Mouse (Mus musculus) gastrocnemius, adult 2 months (tissue): ENCODE measurements around the gene Duxbl3. TPM values are rescaled to one million over a fixed set of nuclear protein-coding genes. Genes with fewer than 3 reads are reported as not detected.
"Not testable (repeated sequence)": the region's sequence is repeated elsewhere in the genome, so short reads cannot be mapped to it uniquely, and the experiment has no call there.

Experiments
- DNase-seq: peaks from one replicate; pipeline ENCODE4 v3.0.0; 2022
- H3K27ac ChIP-seq: fragments of 200-600 bp; 2 replicates; pipeline ENCODE4 v1.8.1; 2022; ENCODE audit warnings: mild to moderate bottlenecking
- H3K4me3 ChIP-seq: fragments of 200-600 bp; 2 replicates; pipeline ENCODE4 v1.8.1; 2022; ENCODE audit warnings: mild to moderate bottlenecking, moderate library complexity
- CTCF ChIP-seq: fragments of 200-600 bp; IDR thresholded peaks from 2 replicates; pipeline ENCODE4 v1.8.1; 2022; ENCODE audit warnings: antibody characterized with exemption, mild to moderate bottlenecking, moderate library complexity
- intact Hi-C: fragments of 180-260 bp; cut with DNase I; formaldehyde crosslinking; loops from one replicate; pipeline ENCODE4 v1.15.1; 2025
- long read RNA-seq, 2 experiments: library from polyadenylated mRNA; stranded (forward); transcript quantifications; one replicate each; pipeline ENCODE4 v2.0.0; 2021
- total RNA-seq, 2 experiments: library from RNA; stranded (reverse); gene quantifications; 2 replicates each; pipeline ENCODE4 v1.2.3; 2021

Duxbl3 gene
- not detected for total RNA-seq
- long read RNA-seq, experiment 1 = 0 reads
- long read RNA-seq, experiment 2 = 0 reads

DNA sequence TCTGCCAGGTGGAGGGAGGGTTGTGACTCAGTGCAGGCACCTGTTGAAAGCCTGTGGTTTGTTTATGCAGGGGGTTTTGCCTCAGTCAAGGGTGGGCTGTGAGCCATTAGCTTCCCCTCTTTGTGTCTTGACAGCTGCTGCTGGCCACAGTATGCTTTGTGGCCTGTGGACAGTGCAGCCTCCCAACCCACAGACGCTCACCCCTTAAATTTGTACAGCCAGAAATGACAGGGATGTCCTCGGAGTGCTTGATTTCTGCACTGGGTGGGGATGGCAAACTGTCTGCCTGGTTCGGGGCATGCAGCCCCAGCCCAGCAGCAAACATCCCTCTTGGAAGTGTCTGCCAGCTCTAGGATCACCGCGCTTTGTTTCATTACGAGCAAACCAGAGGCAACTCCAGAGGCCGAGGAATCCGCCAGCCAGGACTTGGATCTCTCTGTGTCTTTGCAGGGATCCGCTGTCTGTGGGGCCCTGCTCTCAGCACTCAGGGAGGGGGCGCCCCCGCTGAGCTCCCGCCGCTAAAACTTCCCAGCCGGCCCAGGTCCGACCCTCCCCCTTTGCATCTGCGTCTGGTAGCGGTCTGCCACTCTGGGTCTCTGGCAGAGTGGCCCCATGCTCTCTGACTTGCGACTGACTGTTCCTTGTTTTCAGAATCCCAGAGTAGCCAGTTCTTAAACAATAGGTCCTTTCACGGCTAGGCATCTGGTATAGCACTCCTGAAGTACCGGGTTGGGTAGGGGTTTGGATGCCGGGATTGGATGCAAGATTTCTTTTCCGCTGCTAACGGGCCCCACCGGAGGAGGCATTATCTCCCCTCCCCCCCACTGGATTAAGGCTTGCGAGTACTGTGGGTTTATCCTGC, at the start of gene Duxbl3:
TSS of gene Duxbl3 (plus strand) at position 207 of the 862 bp plus-strand sequence.
- H3K4me3 ChIP-seq, DNase-seq, intact Hi-C loops, H3K27ac ChIP-seq: not testable (repeated sequence)

DNA sequence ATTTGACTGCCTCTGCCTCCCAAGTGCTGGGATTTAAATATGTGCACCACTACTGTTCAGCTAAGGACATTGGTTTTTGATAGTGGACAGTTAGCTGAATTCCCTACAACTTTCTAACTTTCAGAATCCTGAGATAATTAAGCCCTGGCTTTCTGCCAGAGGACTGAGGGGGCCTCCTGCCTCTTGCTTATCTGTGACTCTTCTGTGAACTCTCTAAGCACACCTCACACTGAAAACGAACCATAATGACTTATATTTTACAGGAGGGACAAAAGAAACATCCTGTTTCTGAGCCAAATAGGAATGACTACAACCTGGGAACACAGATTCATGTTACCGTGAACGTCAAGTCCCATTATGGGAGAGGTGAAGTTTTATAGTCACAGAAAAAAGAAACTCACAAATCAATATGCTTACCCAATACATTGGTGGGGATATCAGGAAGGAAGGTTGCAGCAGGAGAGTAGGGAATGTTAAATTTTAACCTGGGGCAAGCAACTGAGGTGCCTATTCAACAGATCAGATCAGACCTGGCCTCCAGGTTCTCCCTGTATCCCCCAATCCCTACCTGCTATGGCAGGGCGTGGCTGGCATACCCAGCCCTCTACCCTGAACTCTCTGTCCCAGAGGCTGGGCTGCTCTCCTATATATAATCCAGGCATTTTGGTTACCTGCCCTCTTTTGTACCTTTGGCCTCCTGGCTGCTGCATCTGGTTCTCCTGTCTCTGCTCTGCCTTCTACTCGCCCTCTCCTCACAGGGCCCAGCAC, 41.3 kb upstream of the Duxbl3 start:
- H3K4me3 ChIP-seq, intact Hi-C loops: not testable (repeated sequence)

DNA sequence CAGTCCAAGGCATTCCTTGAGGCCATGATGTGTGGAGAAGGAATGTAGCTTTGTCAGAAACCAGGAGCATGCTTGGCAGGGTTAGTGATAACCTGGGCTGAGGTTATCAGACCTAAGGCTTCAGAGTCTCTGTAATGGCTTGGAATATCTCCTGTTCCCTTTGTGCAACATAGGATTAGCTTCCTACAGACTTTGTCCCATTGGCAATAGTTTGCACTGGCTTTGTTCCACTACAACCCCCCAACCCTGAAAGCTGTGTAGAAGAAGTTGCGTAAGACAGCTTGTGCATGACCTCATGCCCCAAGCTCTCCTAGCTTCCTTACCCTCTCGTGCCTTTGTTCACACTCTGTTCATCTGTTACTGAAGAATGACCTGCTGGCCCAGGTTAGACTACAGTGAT, 20.6 kb upstream of the Duxbl3 start:
- DNase-seq, intact Hi-C loops, H3K27ac ChIP-seq, H3K4me3 ChIP-seq: not testable (repeated sequence)

More for the DNA sequence above, 41.3 kb upstream of the Duxbl3 start:
- not testable (repeated sequence) for DNase-seq, H3K27ac ChIP-seq

- H3K27ac ChIP-seq, DNase-seq, H3K4me3 ChIP-seq, intact Hi-C loops: not testable (repeated sequence)
These were observed 967 bp downstream of the Duxbl3 start for GRCm38 (mm10) chr14:26258729-26259128.

- H3K27ac ChIP-seq, DNase-seq, intact Hi-C loops, H3K4me3 ChIP-seq: not testable (repeated sequence)
These were observed 29.0 kb downstream of the Duxbl3 start for GRCm38 (mm10) chr14:26286737-26287136.

GRCm38 (mm10) chr14:26293859-26294258, 36.1 kb downstream of the Duxbl3 start:
- H3K4me3 ChIP-seq = no peak overlapping the region
- no peak for TF ChIP-seq CTCF
- intact Hi-C loops = no loop called here
- no peak for DNase-seq
- H3K27ac ChIP-seq = no peak overlapping the region

GRCm38 (mm10) chr14:26297055-26297454, 39.3 kb downstream of the Duxbl3 start:
- DNase-seq = no peak
- no peak for TF ChIP-seq CTCF
- Histone ChIP-seq H3K27ac (no peak overlapping the region), H3K4me3 (no peak overlapping the region)
- intact Hi-C loops = no loop called here

DNA sequence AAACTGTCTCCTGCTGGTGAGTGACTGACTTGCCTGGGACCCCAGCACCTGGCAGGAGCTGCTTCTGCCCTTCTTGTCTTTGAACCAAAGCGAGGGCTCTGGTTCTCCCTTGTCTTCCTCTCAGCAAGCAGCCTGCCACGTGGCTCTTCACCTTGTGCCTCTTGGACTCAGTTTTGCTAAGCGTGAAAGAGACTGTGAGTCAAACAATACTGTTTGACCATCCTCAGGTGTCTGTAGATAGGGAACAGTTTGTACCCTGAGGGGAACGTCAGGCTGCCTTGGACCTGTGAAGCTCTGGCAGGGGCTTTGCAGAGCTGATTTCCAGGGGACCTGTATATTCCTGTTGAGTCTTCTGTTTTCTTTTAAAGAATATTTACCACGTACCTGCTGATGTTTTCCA, 39.7 kb downstream of the Duxbl3 start:
- Histone ChIP-seq H3K27ac (no peak overlapping the region), H3K4me3 (no peak overlapping the region)
- TF ChIP-seq CTCF = no peak
- intact Hi-C loops = no loop called here
- no peak for DNase-seq

DNA sequence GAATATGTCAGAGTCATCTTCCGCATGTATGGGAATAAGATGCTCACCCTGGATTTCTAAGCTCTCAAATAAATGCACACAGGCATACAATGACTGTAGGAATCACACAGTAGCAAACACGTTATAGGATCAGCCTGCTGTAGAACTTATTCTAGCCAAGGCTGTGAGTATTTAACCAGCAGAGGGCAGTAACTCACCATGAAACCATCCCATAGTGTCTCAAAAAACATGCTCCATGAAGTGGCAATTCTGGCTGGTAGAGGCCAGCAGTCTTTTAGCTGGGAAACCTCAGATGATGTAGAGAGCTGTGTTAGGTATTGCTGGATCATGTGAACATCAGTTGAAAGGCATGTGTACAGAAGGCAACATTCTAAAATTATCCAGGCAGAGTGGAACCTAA, 45.3 kb downstream of the Duxbl3 start:
- TF ChIP-seq CTCF = peak; percentile 75
- no peak for DNase-seq
- intact Hi-C loops = no loop called here
- Histone ChIP-seq H3K4me3 (no peak overlapping the region), H3K27ac (no peak overlapping the region)

DNA sequence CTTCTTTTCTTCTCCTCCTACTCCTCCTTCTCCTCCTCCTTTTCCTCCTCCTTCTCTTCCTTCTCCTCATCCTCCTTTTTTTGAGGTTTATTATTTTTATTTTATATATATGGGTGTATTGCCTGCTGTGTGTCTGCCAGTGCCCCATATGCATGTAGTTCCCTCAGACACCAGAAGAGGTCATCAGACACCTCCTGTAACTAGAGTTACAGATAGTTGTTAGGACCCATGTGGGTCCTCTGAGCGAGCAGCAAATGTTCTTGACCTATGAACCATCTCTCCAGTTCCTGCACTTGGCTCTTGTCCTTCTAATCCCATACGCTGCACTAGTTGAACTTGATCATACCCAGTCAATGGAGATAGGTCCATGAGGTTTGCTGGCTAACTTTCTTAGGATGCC, 48.3 kb downstream of the Duxbl3 start:
- no peak overlapping the region for H3K4me3 ChIP-seq
- TF ChIP-seq CTCF = peak; percentile 53
- DNase-seq = no peak
- intact Hi-C loops = no loop called here
- no peak overlapping the region for H3K27ac ChIP-seq

GRCm38 (mm10) chr14:26308813-26309212, 51.1 kb downstream of the Duxbl3 start:
- intact Hi-C loops = no loop called here
- no peak for DNase-seq
- no peak overlapping the region for H3K27ac ChIP-seq

DNA sequence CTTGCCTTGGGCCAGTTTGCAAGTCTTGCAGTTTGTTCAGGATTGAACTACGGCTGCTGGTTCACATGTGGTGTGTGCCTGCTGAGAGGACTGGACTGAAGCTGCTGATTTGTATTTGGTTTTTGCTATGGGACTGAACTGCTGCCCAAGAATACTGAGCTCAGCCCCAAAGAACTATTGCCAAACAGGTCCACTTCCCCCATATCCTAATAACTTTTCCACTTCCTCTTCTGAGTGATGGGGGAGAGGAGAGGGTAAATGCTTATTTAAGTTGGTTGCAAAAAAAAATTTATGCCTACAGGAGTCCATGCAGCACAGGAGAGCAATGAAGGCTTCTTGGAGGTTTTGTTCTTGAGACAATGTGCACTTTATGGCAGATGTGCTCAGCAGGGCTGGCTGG, 51.7 kb downstream of the Duxbl3 start:
- H3K4me3 ChIP-seq = no peak overlapping the region
- intact Hi-C loops = no loop called here
- H3K27ac ChIP-seq = no peak overlapping the region
- no peak for DNase-seq
- TF ChIP-seq CTCF = no peak

More at GRCm38 (mm10) chr14:26308813-26309212, 51.1 kb downstream of the Duxbl3 start:
- no peak overlapping the region for H3K4me3 ChIP-seq
- TF ChIP-seq CTCF = no peak

DNA sequence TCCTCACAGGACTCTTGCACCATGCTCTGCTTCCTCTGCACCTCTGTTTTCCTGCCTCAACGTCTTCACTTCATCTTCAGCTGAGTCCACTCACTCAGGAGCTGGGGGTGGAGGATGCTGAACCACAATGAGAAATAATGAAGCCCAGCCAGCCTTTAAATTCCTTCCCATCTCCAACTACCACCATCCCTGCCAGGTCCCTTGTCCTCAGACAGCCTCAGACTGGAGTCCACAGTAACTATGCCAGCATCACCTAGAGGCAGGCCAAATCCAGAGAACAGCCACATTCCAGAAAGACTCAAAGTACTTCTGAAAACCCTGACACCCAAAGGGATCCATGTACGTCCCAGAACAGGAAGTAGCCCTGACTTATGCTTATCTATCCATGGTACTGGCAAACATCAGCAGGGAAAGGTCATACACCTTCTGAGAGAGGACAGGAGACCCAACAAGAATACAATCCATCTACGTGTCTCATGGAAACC, 58.5 kb downstream of the Duxbl3 start:
- no peak for DNase-seq
- no peak overlapping the region for H3K27ac ChIP-seq
- TF ChIP-seq CTCF = no peak
- intact Hi-C loops = no loop called here
- no peak overlapping the region for H3K4me3 ChIP-seq

Other genes with a start within 250 kb of the Duxbl3 start
- gene Gm9780, start 215.3 kb upstream of the Duxbl3 start, total RNA-seq = 10 to 100 TPM in 1 of 2 experiments, 1 to 10 TPM in 1; 7.0 to 16.5 TPM
- 1 to 10 TPM in 1 of 2 experiments, under 1 TPM in 1; 0.36 to 2.7 TPM for gene Tmem254c, start 190.6 kb upstream of the Duxbl3 start, total RNA-seq
- gene Cphx2, start 176.4 kb upstream of the Duxbl3 start, total RNA-seq = not detected
- gene Cphx3, start 175.7 kb upstream of the Duxbl3 start, total RNA-seq = not detected
- under 1 TPM in 1 of 2 experiments, not detected in 1; 0.14 TPM for gene Duxbl2, start 139.6 kb upstream of the Duxbl3 start, total RNA-seq
- 10 to 100 TPM; 21.8 to 37.4 TPM for gene Plac9b, start 75.5 kb upstream of the Duxbl3 start, total RNA-seq
- gene Tmem254b, start 50.9 kb upstream of the Duxbl3 start, total RNA-seq = 1 to 10 TPM in 1 of 2 experiments, under 1 TPM in 1; 0.48 to 2.3 TPM